Mouse (Mus musculus): ENCODE measurements around the gene Cyb561d2. TPM values are rescaled to one million over a fixed set of nuclear protein-coding genes. Genes with fewer than 3 reads are reported as not detected.

The Cyb561d2 gene
- total RNA-seq, 1 experiment: 25.3 TPM

DNA sequence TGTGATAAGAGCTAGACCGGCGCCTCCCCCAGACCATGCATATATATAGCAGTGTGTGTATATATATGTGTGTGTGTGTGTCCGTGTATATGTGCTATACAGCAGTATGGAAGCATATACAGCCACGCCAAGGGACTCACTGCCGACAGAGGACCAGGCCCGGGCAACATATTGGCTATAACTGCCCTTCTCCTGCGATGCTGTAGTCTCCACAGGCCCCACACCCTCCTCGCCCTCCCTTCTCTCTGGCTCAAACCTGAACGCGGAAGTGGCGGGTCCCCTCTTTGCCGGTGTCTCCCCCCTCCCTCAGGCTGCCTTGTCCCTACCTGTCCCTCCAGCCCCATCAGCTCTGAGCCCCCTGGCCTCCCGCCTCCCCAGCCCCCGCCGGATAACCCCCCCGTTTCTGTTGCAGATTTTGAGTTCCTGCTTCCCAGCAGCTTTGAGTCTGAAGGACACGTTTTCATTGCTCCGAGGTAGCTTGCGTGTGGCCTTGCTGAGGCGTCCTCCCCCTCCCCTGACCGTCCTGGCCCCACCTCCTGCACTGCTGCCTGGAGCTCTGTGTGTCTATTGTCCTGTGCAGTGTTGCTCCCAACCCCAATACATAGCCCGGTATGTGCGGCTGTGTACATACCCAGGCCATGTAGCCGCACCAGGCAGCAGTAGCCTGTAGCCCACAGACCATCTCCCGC is 20.1 kb downstream of the Cyb561d2 start:
- no peak for DNase-seq (ENCODE audit: low read depth, low spot score)
- H3K9ac ChIP-seq (ENCODE audit: insufficient read depth, low read depth, low read length, poor library complexity, severe bottlenecking): peak overlapping the region; percentile 36; the same call in 1 of the 2 replicates
- H3K36me3 ChIP-seq (ENCODE audit: control insufficient read depth, insufficient read depth, low read length, poor library complexity, severe bottlenecking): no peaks in the 10 kb centered on the region
- peaks cover 4 to 28% of the 10 kb centered on the region in 2 experiments; a peak in 3 of 4 replicates for H3K4me1 ChIP-seq (ENCODE audit: control insufficient read depth in 2 of 2, insufficient read depth in 2 of 2, low read length in 2 of 2, poor library complexity in 1 of 2)
- no peak overlapping the region; the same call in 1 of the 2 replicates for H3K27ac ChIP-seq (ENCODE audit: insufficient read depth, low read depth, low read length, poor library complexity, severe bottlenecking)
- in situ Hi-C loops (cut with MboI; ENCODE audit: low sequenced_read_pairs in 2 of 2, unreplicated experiment in 2 of 2): no loop called here
- peak overlapping the region; percentile 24 to 44; a peak in 3 of 4 replicates for H3K4me3 ChIP-seq (ENCODE audit: insufficient read depth in 1 of 2, low read depth in 1 of 2, low read length in 2 of 2, poor library complexity in 1 of 2, severe bottlenecking in 1 of 2)
- H3K9me3 ChIP-seq (ENCODE audit: control insufficient read depth, insufficient read depth, low read depth, low read length): no peaks in the 10 kb centered on the region
- TF ChIP-seq HCFC1 (IDR thresholded peaks at IDR 0.05; ENCODE audit: borderline replicate concordance, insufficient read depth, low read length): no peak
- TF ChIP-seq MAFK (IDR thresholded peaks at IDR 0.05; ENCODE audit: insufficient read depth, low read depth, low read length): no peak
- no peak for TF ChIP-seq ZNF384 (IDR thresholded peaks at IDR 0.05; ENCODE audit: low read depth, low read length)
- no peak for TF ChIP-seq ZC3H11A (IDR thresholded peaks at IDR 0.05; ENCODE audit: borderline replicate concordance, low read depth, low read length)
- TF ChIP-seq CHD2 (IDR thresholded peaks at IDR 0.05; ENCODE audit: low read depth, low read length): no peak

DNA sequence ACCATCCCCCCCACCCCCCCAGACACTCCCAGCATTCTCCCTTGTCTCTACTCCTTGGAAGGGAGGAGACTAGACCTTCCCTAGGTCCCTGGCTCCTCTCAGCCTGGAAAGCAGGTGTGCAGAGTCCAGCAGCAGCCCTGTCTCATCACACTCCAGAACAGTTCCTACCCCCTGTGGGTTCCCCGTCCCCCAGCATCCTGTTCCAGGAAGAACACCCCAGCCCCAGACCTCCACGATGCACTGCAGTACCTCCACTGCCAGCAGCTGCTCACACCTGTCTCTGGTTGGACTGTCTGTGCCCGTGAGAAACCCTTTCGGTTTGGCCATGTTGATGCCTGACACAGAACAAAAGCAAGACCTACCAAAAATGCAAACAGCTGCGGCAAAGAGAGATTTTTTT is 20.8 kb downstream of the Cyb561d2 start:
- H3K9ac ChIP-seq (ENCODE audit: insufficient read depth, low read depth, low read length, poor library complexity, severe bottlenecking): peak overlapping the region; percentile 27; the same call in 1 of the 2 replicates
- DNase-seq (ENCODE audit: low read depth, low spot score): no peak
- in situ Hi-C loops (cut with MboI; ENCODE audit: low sequenced_read_pairs in 2 of 2, unreplicated experiment in 2 of 2): no loop called here
- H3K27ac ChIP-seq (ENCODE audit: insufficient read depth, low read depth, low read length, poor library complexity, severe bottlenecking): peak overlapping the region; percentile 19; the same call in 1 of the 2 replicates
- H3K36me3 ChIP-seq (ENCODE audit: control insufficient read depth, insufficient read depth, low read length, poor library complexity, severe bottlenecking): no peaks in the 10 kb centered on the region
- no peaks in the 10 kb centered on the region for H3K9me3 ChIP-seq (ENCODE audit: control insufficient read depth, insufficient read depth, low read depth, low read length)
- peaks cover 4 to 26% of the 10 kb centered on the region in 2 experiments; a peak in 3 of 4 replicates for H3K4me1 ChIP-seq (ENCODE audit: control insufficient read depth in 2 of 2, insufficient read depth in 2 of 2, low read length in 2 of 2, poor library complexity in 1 of 2)
- no peak for TF ChIP-seq HCFC1 (IDR thresholded peaks at IDR 0.05; ENCODE audit: borderline replicate concordance, insufficient read depth, low read length)
- no peak for TF ChIP-seq ZNF384 (IDR thresholded peaks at IDR 0.05; ENCODE audit: low read depth, low read length)
- TF ChIP-seq CHD2 (IDR thresholded peaks at IDR 0.05; ENCODE audit: low read depth, low read length): no peak
- no peak for TF ChIP-seq MAFK (IDR thresholded peaks at IDR 0.05; ENCODE audit: insufficient read depth, low read depth, low read length)
- no peak for TF ChIP-seq ZC3H11A (IDR thresholded peaks at IDR 0.05; ENCODE audit: borderline replicate concordance, low read depth, low read length)
- H3K4me3 ChIP-seq (ENCODE audit: insufficient read depth in 1 of 2, low read depth in 1 of 2, low read length in 2 of 2, poor library complexity in 1 of 2, severe bottlenecking in 1 of 2): peak overlapping the region; percentile 24 to 44; a peak in 1 of 4 replicates

- no peak overlapping the region for H3K27ac ChIP-seq (ENCODE audit: insufficient read depth, low read depth, low read length, poor library complexity, severe bottlenecking)
- H3K9me3 ChIP-seq (ENCODE audit: control insufficient read depth, insufficient read depth, low read depth, low read length): no peaks in the 10 kb centered on the region
- TF ChIP-seq MAFK (IDR thresholded peaks at IDR 0.05; ENCODE audit: insufficient read depth, low read depth, low read length) (no peak), CHD2 (IDR thresholded peaks at IDR 0.05; ENCODE audit: low read depth, low read length) (no peak), ZC3H11A (IDR thresholded peaks at IDR 0.05; ENCODE audit: borderline replicate concordance, low read depth, low read length) (no peak), HCFC1 (IDR thresholded peaks at IDR 0.05; ENCODE audit: borderline replicate concordance, insufficient read depth, low read length) (no peak), ZNF384 (IDR thresholded peaks at IDR 0.05; ENCODE audit: low read depth, low read length) (no peak)
- no peak for DNase-seq (ENCODE audit: low read depth, low spot score)
- in situ Hi-C loops (cut with MboI; ENCODE audit: low sequenced_read_pairs in 2 of 2, unreplicated experiment in 2 of 2): no loop called here
- H3K9ac ChIP-seq (ENCODE audit: insufficient read depth, low read depth, low read length, poor library complexity, severe bottlenecking): no peak overlapping the region; the same call in 1 of the 2 replicates
- H3K4me3 ChIP-seq (ENCODE audit: insufficient read depth in 1 of 2, low read depth in 1 of 2, low read length in 2 of 2, poor library complexity in 1 of 2, severe bottlenecking in 1 of 2): no peak overlapping the region
- H3K4me1 ChIP-seq (ENCODE audit: control insufficient read depth in 2 of 2, insufficient read depth in 2 of 2, low read length in 2 of 2, poor library complexity in 1 of 2): peaks cover 4 to 25% of the 10 kb centered on the region in 2 experiments; a peak in 3 of 4 replicates
- no peaks in the 10 kb centered on the region for H3K36me3 ChIP-seq (ENCODE audit: control insufficient read depth, insufficient read depth, low read length, poor library complexity, severe bottlenecking)
Observed at GRCm38 (mm10) chr9:107520331-107520730, 21.7 kb downstream of the Cyb561d2 start.

- H3K36me3 ChIP-seq (ENCODE audit: control insufficient read depth, insufficient read depth, low read length, poor library complexity, severe bottlenecking): no peaks in the 10 kb centered on the region
- TF ChIP-seq CHD2 (IDR thresholded peaks at IDR 0.05; ENCODE audit: low read depth, low read length) (no peak), ZC3H11A (IDR thresholded peaks at IDR 0.05; ENCODE audit: borderline replicate concordance, low read depth, low read length) (peak; percentile 92; the same call in 1 of the 2 replicates), HCFC1 (IDR thresholded peaks at IDR 0.05; ENCODE audit: borderline replicate concordance, insufficient read depth, low read length) (0 out of 2 replicates have a peak, but pooled peaks have one; percentile 37), MAFK (IDR thresholded peaks at IDR 0.05; ENCODE audit: insufficient read depth, low read depth, low read length) (no peak)
Observed at GRCm38 (mm10) chr9:107514303-107514955, 27.6 kb downstream of the Cyb561d2 start.

More at GRCm38 (mm10) chr9:107514303-107514955, 27.6 kb downstream of the Cyb561d2 start:
- no peak overlapping the region for H3K4me3 ChIP-seq (ENCODE audit: insufficient read depth in 1 of 2, low read depth in 1 of 2, low read length in 2 of 2, poor library complexity in 1 of 2, severe bottlenecking in 1 of 2)
- in situ Hi-C loops (cut with MboI; ENCODE audit: low sequenced_read_pairs in 2 of 2, unreplicated experiment in 2 of 2): loop anchor here (5.0 to 10.0 kb wide), 2 partner anchors 150 to 157 kb away; no protein-coding TSS in a partner anchor
- no peaks in the 10 kb centered on the region for H3K9me3 ChIP-seq (ENCODE audit: control insufficient read depth, insufficient read depth, low read depth, low read length)
- H3K4me1 ChIP-seq (ENCODE audit: control insufficient read depth in 2 of 2, insufficient read depth in 2 of 2, low read length in 2 of 2, poor library complexity in 1 of 2): peaks cover 0 to 6% of the 10 kb centered on the region in 2 experiments; a peak in 2 of 4 replicates
- peak; percentile 80 for DNase-seq (ENCODE audit: low read depth, low spot score)
- H3K9ac ChIP-seq (ENCODE audit: insufficient read depth, low read depth, low read length, poor library complexity, severe bottlenecking): no peak overlapping the region
- H3K27ac ChIP-seq (ENCODE audit: insufficient read depth, low read depth, low read length, poor library complexity, severe bottlenecking): no peak overlapping the region

Data from ES-E14 (cell line).